Mouse (Mus musculus): ENCODE data around the gene Jph2.

GRCm38 (mm10) chr2:163296999-163297630 lies 100.7 kb downstream of the Jph2 start:
- TF ChIP-seq POLR2A (IDR thresholded peaks at IDR 0.05; ENCODE audit: control insufficient read depth, extremely low read depth, insufficient read depth, low read length, poor library complexity) = no peak
- no peak for TF ChIP-seq CTCF (IDR thresholded peaks at IDR 0.05; ENCODE audit: borderline replicate concordance, control insufficient read depth, extremely low read depth, insufficient read depth, low read length, poor library complexity)
